Mouse (Mus musculus): ENCODE results near the gene Pnisr.

DNA sequence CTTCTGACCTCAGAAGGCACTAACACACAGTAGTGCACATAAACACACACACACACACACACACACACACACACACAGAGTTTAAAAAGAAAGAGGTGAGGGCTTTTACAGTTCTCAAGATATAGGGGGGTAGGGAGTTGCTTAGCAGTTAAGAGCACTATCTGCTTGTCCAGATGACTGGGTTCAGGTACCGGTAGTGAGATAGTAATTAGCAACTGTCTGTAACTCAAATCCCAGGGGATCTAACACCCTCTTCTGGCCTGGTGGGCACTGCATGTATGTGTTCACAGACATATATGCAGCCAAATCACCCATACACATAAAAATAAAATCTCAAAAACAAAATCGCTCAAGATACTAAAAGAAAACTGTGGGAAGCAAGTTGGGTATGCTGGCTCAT is 45.8 kb upstream of the Pnisr start:
- TF ChIP-seq CTCF (IDR thresholded peaks at IDR 0.05; ENCODE audit: low read depth, low read length) (no peak), TAL1 (conservative IDR thresholded peaks at IDR 0.05; ENCODE audit: low read depth, low read length) (no peak), GATA1 (IDR thresholded peaks at IDR 0.05; ENCODE audit: borderline replicate concordance, low read length) (no peak)

Measured in G1E (cell line).